8 mouse cellular contexts compared by ENCODE assay signal in genomic region chr13:51815865-51816504, GRCm38 (mm10). TPM values are rescaled to one million over a fixed set of nuclear protein-coding genes. Genes with fewer than 3 reads are reported as not detected.
A peak's percentile ranks its signal among the peaks of the same experiment; 100 is the strongest.
DNase-seq lines count a peak whose midpoint lies in the region; ATAC-seq lines count a peak whose summit lies in the region.

No protein-coding gene starts in this region.

- H3K4me3 ChIP-seq in neural tube, embryonic 13.5 days: no peak overlapping the region
- H3K4me3 ChIP-seq in neural tube, embryonic 15.5 days (replicated peaks): no peak overlapping the region
- no peak overlapping the region for H3K4me3 ChIP-seq in intestine, embryonic 16.5 days (ENCODE audit: low read length)
- no peak overlapping the region for H3K4me3 ChIP-seq in limb, embryonic 10.5 days

- no peaks in the 10 kb centered on the region for H3K27me3 ChIP-seq in neural tube, embryonic 13.5 days
- no peaks in the 10 kb centered on the region for H3K27me3 ChIP-seq in neural tube, embryonic 15.5 days (replicated peaks)
- no peaks in the 10 kb centered on the region for H3K27me3 ChIP-seq in intestine, embryonic 16.5 days (replicated peaks; ENCODE audit: control insufficient read depth, insufficient read depth, low read length)
- H3K27me3 ChIP-seq in limb, embryonic 10.5 days (ENCODE audit: low read depth, poor library complexity, severe bottlenecking): no peaks in the 10 kb centered on the region

- no peaks in the 10 kb centered on the region for H3K36me3 ChIP-seq in neural tube, embryonic 13.5 days
- no peaks in the 10 kb centered on the region for H3K36me3 ChIP-seq in neural tube, embryonic 15.5 days
- no peaks in the 10 kb centered on the region for H3K36me3 ChIP-seq in intestine, embryonic 16.5 days (ENCODE audit: control insufficient read depth, insufficient read depth, low read length)
- H3K36me3 ChIP-seq in limb, embryonic 10.5 days: no peaks in the 10 kb centered on the region

- DNase-seq in cerebellum, adult 18-20 months: peak; percentile 46
- no peak for DNase-seq in limb, embryonic 10.5 days (ENCODE audit: low spot score)
- no peak for DNase-seq in layer of hippocampus, postnatal 10 days (ENCODE audit: low spot score in 2 of 2)

- 76% methylated on average over 9 of the region's 9 CpGs for WGBS in neural tube, embryonic 13.5 days
- WGBS in neural tube, embryonic 15.5 days: 77% methylated on average over 9 of the region's 9 CpGs
- WGBS in intestine, embryonic 16.5 days: 50% methylated on average over 9 of the region's 9 CpGs
- WGBS in limb, embryonic 10.5 days: 79% methylated on average over 9 of the region's 9 CpGs

- no peak overlapping the region for H3K9ac ChIP-seq in neural tube, embryonic 13.5 days
- H3K9ac ChIP-seq in neural tube, embryonic 15.5 days (replicated peaks): no peak overlapping the region
- H3K9ac ChIP-seq in intestine, embryonic 16.5 days (ENCODE audit: low read depth, low read length): no peak overlapping the region

- no peak for ATAC-seq in cerebellum, adult (ENCODE audit: insufficient number of reproducible peaks, low FRiP score, low TSS enrichment)
- no peak for ATAC-seq in neural tube, embryonic 13.5 days (ENCODE audit: low read depth)
- no peak for ATAC-seq in neural tube, embryonic 15.5 days (ENCODE audit: low FRiP score)
- peak; percentile 67 for ATAC-seq in intestine, embryonic 16.5 days
- ATAC-seq in monocyte, adult 5-6 weeks (replicated peaks; ENCODE audit: insufficient number of reproducible peaks, low FRiP score, low TSS enrichment, poor library complexity, severe bottlenecking): peak; percentile 51; the same call in 1 of the 2 replicates

- peaks cover 33% of the 10 kb centered on the region for H3K4me1 ChIP-seq in neural tube, embryonic 13.5 days (replicated peaks)
- H3K4me1 ChIP-seq in neural tube, embryonic 15.5 days: peaks cover 20% of the 10 kb centered on the region
- peaks cover 12% of the 10 kb centered on the region; the same call in 1 of the 2 replicates for H3K4me1 ChIP-seq in intestine, embryonic 16.5 days (ENCODE audit: control insufficient read depth, insufficient read depth, low read length)
- H3K4me1 ChIP-seq in limb, embryonic 10.5 days: peaks cover 18% of the 10 kb centered on the region

- no peak overlapping the region for H3K4me2 ChIP-seq in neural tube, embryonic 13.5 days
- no peak overlapping the region for H3K4me2 ChIP-seq in neural tube, embryonic 15.5 days
- no peak overlapping the region for H3K4me2 ChIP-seq in intestine, embryonic 16.5 days (ENCODE audit: low read depth, low read length)

- no peaks in the 10 kb centered on the region for H3K9me3 ChIP-seq in neural tube, embryonic 13.5 days
- H3K9me3 ChIP-seq in neural tube, embryonic 15.5 days (replicated peaks): no peaks in the 10 kb centered on the region
- H3K9me3 ChIP-seq in intestine, embryonic 16.5 days (ENCODE audit: control insufficient read depth, low read length): no peaks in the 10 kb centered on the region
- H3K9me3 ChIP-seq in limb, embryonic 10.5 days (replicated peaks): no peaks in the 10 kb centered on the region

- peak overlapping the region; percentile 61; the same call in 1 of the 2 replicates for H3K27ac ChIP-seq in neural tube, embryonic 13.5 days (replicated peaks)
- H3K27ac ChIP-seq in neural tube, embryonic 15.5 days (replicated peaks): no peak overlapping the region
- peak overlapping the region; percentile 57 for H3K27ac ChIP-seq in intestine, embryonic 16.5 days (ENCODE audit: low read length)
- no peak overlapping the region for H3K27ac ChIP-seq in limb, embryonic 10.5 days

RNA-seq across cellular contexts. Expression of gene Sema4d, which starts 22.4 kb away (rescaled TPM):
- 14.3 TPM in 2 replicates for polyA plus RNA-seq in neural tube, embryonic 13.5 days (2015; fragmentation: Nextera tagmentation; extraction: Ambion mirVana)
- polyA plus RNA-seq in neural tube, embryonic 15.5 days (2015; fragmentation: Nextera tagmentation; extraction: Ambion mirVana): 15.2 and 17.9 TPM in 2 replicates
- 5.7 and 5.9 TPM in 2 replicates for polyA plus RNA-seq in intestine, embryonic 16.5 days (2015; fragmentation: Nextera tagmentation; extraction: Ambion mirVana)
- 134 to 201 TPM (median 136 TPM) in 3 replicates for total RNA-seq in monocyte, adult 5-6 weeks (2017)
- polyA plus RNA-seq in limb, embryonic 10.5 days (2016; fragmentation: Nextera tagmentation; extraction: Ambion mirVana): 5.9 and 6.0 TPM in 2 replicates
- 10 to 100 TPM; 85.2 to 96.2 TPM for total RNA-seq in layer of hippocampus, postnatal 10 days (2021)

RNA-seq across cellular contexts. Expression of gene Gadd45g, which starts 30.5 kb away (rescaled TPM):
- polyA plus RNA-seq in neural tube, embryonic 13.5 days (2015; fragmentation: Nextera tagmentation; extraction: Ambion mirVana): 96.7 and 118 TPM in 2 replicates
- 32.1 and 35.4 TPM in 2 replicates for polyA plus RNA-seq in neural tube, embryonic 15.5 days (2015; fragmentation: Nextera tagmentation; extraction: Ambion mirVana)
- polyA plus RNA-seq in intestine, embryonic 16.5 days (2015; fragmentation: Nextera tagmentation; extraction: Ambion mirVana): 36.4 and 40.8 TPM in 2 replicates
- total RNA-seq in monocyte, adult 5-6 weeks (2017): 17.5 to 34.3 TPM (median 24.0 TPM) in 3 replicates
- polyA plus RNA-seq in limb, embryonic 10.5 days (2016; fragmentation: Nextera tagmentation; extraction: Ambion mirVana): 14.3 and 18.6 TPM in 2 replicates
- total RNA-seq in layer of hippocampus, postnatal 10 days (2021): 10 to 100 TPM; 22.0 to 23.1 TPM

Comparison
In these comparisons a context has a peak if more than half of its experiments do, and no peak if none do; other contexts are left out.
1. H3K27ac ChIP-seq: peak in neural tube, embryonic 13.5 days (single experiment) and intestine, embryonic 16.5 days (single experiment); none in neural tube, embryonic 15.5 days (single experiment) and limb, embryonic 10.5 days (single experiment).
2. DNase-seq: peak in cerebellum, adult 18-20 months (2 of 2); none in limb, embryonic 10.5 days (single experiment) and layer of hippocampus, postnatal 10 days (0 of 2).
3. ATAC-seq: peak in intestine, embryonic 16.5 days (single experiment) and monocyte, adult 5-6 weeks (single experiment); none in cerebellum, adult (single experiment), neural tube, embryonic 13.5 days (single experiment) and neural tube, embryonic 15.5 days (single experiment).